Mouse (Mus musculus) CH12.LX (cell line): ENCODE measurements around the gene Zfp383. TPM values are rescaled to one million over a fixed set of nuclear protein-coding genes. Genes with fewer than 3 reads are reported as not detected.

Source experiments
- DNase-seq: peaks from one replicate; pipeline ENCODE4 v3.0.0-alpha.2; 2013; ENCODE audit errors: extremely low read depth
- H3K27ac ChIP-seq: 2 replicates; pipeline ENCODE4 v1.5.1; 2012; ENCODE audit warnings: low read depth, mild to moderate bottlenecking, control low read depth, moderate library complexity; ENCODE audit not compliant: insufficient read depth
- H3K27me3 ChIP-seq: replicated peaks from 2 replicates; pipeline ENCODE3; 2012; ENCODE audit warnings: inconsistent platforms
- H3K36me3 ChIP-seq, 2 experiments: replicated peaks in 1 of 2; 2 replicates each; pipeline versions ENCODE3 to v1.6.1; 2012; ENCODE audit warnings: inconsistent platforms in 1 of 2, low read length in 1 of 2, mild to moderate bottlenecking in 1 of 2, mixed read lengths in 1 of 2, moderate library complexity in 1 of 2; ENCODE audit not compliant: control insufficient read depth in 1 of 2, insufficient read depth in 1 of 2
- H3K4me1 ChIP-seq, 2 experiments: 2 replicates each; pipeline ENCODE4 v1.6.1; 2012; ENCODE audit warnings: inconsistent platforms in 1 of 2, moderate library complexity in 1 of 2; ENCODE audit not compliant: insufficient read depth in 2 of 2, control insufficient read depth in 1 of 2
- H3K4me2 ChIP-seq: 2 replicates; pipeline ENCODE4 v1.6.1; 2012; ENCODE audit warnings: low read depth, mild to moderate bottlenecking, control low read depth; ENCODE audit not compliant: poor library complexity, insufficient read depth, severe bottlenecking
- H3K4me3 ChIP-seq, 3 experiments: fragments of 150-350 bp in 1 of 3; sonication (generic) in 1 of 3; replicated peaks in 1 of 3; 2 replicates each; pipeline versions ENCODE3 to v1.5.1; 2011 to 2012; ENCODE audit warnings: low read depth in 2 of 3, low read length in 2 of 3, mild to moderate bottlenecking in 2 of 3, moderate library complexity in 2 of 3, control low read depth in 1 of 3, improper control_type of control experiment in 1 of 3, inconsistent platforms in 1 of 3, mixed read lengths in 1 of 3; ENCODE audit not compliant: poor library complexity in 1 of 3
- H3K79me2 ChIP-seq: replicated peaks from 2 replicates; pipeline ENCODE4 v1.6.1; 2012; ENCODE audit warnings: mild to moderate bottlenecking, moderate library complexity; ENCODE audit not compliant: control insufficient read depth, poor library complexity, insufficient read depth, severe bottlenecking; ENCODE audit errors: extremely low read depth
- H3K9ac ChIP-seq: 2 replicates; pipeline ENCODE4 v1.6.1; 2012; ENCODE audit warnings: low read depth, mild to moderate bottlenecking, control low read depth, moderate library complexity; ENCODE audit not compliant: insufficient read depth
- H3K9me3 ChIP-seq: replicated peaks from 2 replicates; pipeline ENCODE3; 2012; ENCODE audit warnings: low read length, inconsistent platforms, mixed read lengths
- BHLHE40 ChIP-seq: IDR thresholded peaks from 2 replicates; pipeline ENCODE4 v1.6.1; 2011; ENCODE audit warnings: mild to moderate bottlenecking, low read depth, low read length, improper control_type of control experiment
- CHD1 ChIP-seq: IDR thresholded peaks from 2 replicates; pipeline ENCODE4 v1.6.1; 2012; ENCODE audit warnings: low read depth, low read length, improper control_type of control experiment, inconsistent platforms
- CHD2 ChIP-seq: IDR thresholded peaks from 2 replicates; pipeline ENCODE4 v1.6.1; 2011; ENCODE audit warnings: low read length, improper control_type of control experiment
- CTCF ChIP-seq, 2 experiments: IDR thresholded peaks in 1 of 2; conservative IDR thresholded peaks in 1 of 2; 2 replicates each; pipeline ENCODE4 v1.5.1; 2011 to 2012; ENCODE audit warnings: low read depth in 2 of 2, low read length in 2 of 2, improper control_type of control experiment in 1 of 2, inconsistent platforms in 1 of 2, mild to moderate bottlenecking in 1 of 2, moderate library complexity in 1 of 2
- E2F4 ChIP-seq: IDR thresholded peaks from 2 replicates; pipeline ENCODE4 v1.6.1; 2011; ENCODE audit warnings: low read depth, low read length, improper control_type of control experiment; ENCODE audit not compliant: insufficient replicate concordance
- ELF1 ChIP-seq: IDR thresholded peaks from 2 replicates; pipeline ENCODE4 v1.6.1; 2014; ENCODE audit warnings: low read depth, mild to moderate bottlenecking, inconsistent platforms, low read length, improper control_type of control experiment
- EP300 ChIP-seq: IDR thresholded peaks from 2 replicates; pipeline ENCODE4 v1.6.1; 2011; ENCODE audit warnings: low read length, improper control_type of control experiment
- JUN ChIP-seq: IDR thresholded peaks from 2 replicates; pipeline ENCODE4 v1.6.1; 2011; ENCODE audit warnings: low read depth, mild to moderate bottlenecking, low read length, improper control_type of control experiment, moderate library complexity; ENCODE audit not compliant: insufficient read depth
- KAT2A ChIP-seq: IDR thresholded peaks from 2 replicates; pipeline ENCODE4 v1.6.1; 2012; ENCODE audit warnings: low read length, improper control_type of control experiment, inconsistent platforms; ENCODE audit not compliant: insufficient replicate concordance
- MAZ ChIP-seq: IDR thresholded peaks from 2 replicates; pipeline ENCODE4 v1.6.1; 2012; ENCODE audit warnings: low read depth, mild to moderate bottlenecking, inconsistent platforms, low read length, improper control_type of control experiment, moderate library complexity
- MXI1 ChIP-seq: IDR thresholded peaks from 2 replicates; pipeline ENCODE4 v1.6.1; 2011; ENCODE audit warnings: mild to moderate bottlenecking, low read depth, low read length, improper control_type of control experiment
- NELFE ChIP-seq: IDR thresholded peaks from 2 replicates; pipeline ENCODE4 v1.6.1; 2011; ENCODE audit warnings: low read depth, low read length, improper control_type of control experiment
- NRF1 ChIP-seq: IDR thresholded peaks from 2 replicates; pipeline ENCODE4 v1.6.1; 2014; ENCODE audit warnings: low read depth, mild to moderate bottlenecking, inconsistent platforms, low read length, improper control_type of control experiment, moderate library complexity
- PAX5 ChIP-seq: IDR thresholded peaks from 2 replicates; pipeline ENCODE4 v1.6.1; 2012; ENCODE audit warnings: low read length, inconsistent platforms, mixed read lengths
- RCOR1 ChIP-seq: conservative IDR thresholded peaks from 2 replicates; pipeline ENCODE4 v1.6.1; 2012; ENCODE audit warnings: low read depth, mild to moderate bottlenecking, inconsistent platforms, low read length, improper control_type of control experiment
- SIN3A ChIP-seq: IDR thresholded peaks from 2 replicates; pipeline ENCODE4 v1.6.1; 2012; ENCODE audit warnings: low read length, improper control_type of control experiment, inconsistent platforms
- TCF12 ChIP-seq: IDR thresholded peaks from 2 replicates; pipeline ENCODE4 v1.6.1; 2014; ENCODE audit warnings: low read depth, mild to moderate bottlenecking, inconsistent platforms, low read length, improper control_type of control experiment
- USF1 ChIP-seq: IDR thresholded peaks from 2 replicates; pipeline ENCODE4 v1.6.1; 2014; ENCODE audit warnings: low read depth, mild to moderate bottlenecking, inconsistent platforms, low read length, improper control_type of control experiment
- USF2 ChIP-seq: conservative IDR thresholded peaks from 2 replicates; pipeline ENCODE4 v1.6.1; 2011; ENCODE audit warnings: low read depth, low read length, improper control_type of control experiment
- ZC3H11A ChIP-seq: IDR thresholded peaks from 2 replicates; pipeline ENCODE4 v1.6.1; 2012; ENCODE audit warnings: low read depth, mild to moderate bottlenecking, inconsistent platforms, low read length, improper control_type of control experiment
- ZKSCAN1 ChIP-seq: IDR thresholded peaks from 2 replicates; pipeline ENCODE4 v1.6.1; 2012; ENCODE audit warnings: low read depth, inconsistent platforms, low read length, improper control_type of control experiment, borderline replicate concordance
- ZMIZ1 ChIP-seq: IDR thresholded peaks from 2 replicates; pipeline ENCODE4 v1.6.1; 2012; ENCODE audit warnings: low read depth, mild to moderate bottlenecking, inconsistent platforms, low read length, improper control_type of control experiment
- ZNF384 ChIP-seq: IDR thresholded peaks from 2 replicates; pipeline ENCODE4 v1.6.1; 2012; ENCODE audit warnings: low read depth, low read length, improper control_type of control experiment, inconsistent platforms
- dilution Hi-C: fragments of 300-500 bp; cut with MboI; formaldehyde crosslinking; loops from 2 replicates; pipeline ENCODE4 v1.14.3; 2020; ENCODE audit warnings: low sequenced_read_pairs; ENCODE audit not compliant: extremely low pct_unique_long_range_greater_than_20kb, extremely low pct_ligation_motif_present
- in situ Hi-C: fragments of 300-500 bp; cut with MboI; formaldehyde crosslinking; loops from 3 replicates; pipeline ENCODE4 v1.14.3; 2019; ENCODE audit warnings: low sequenced_read_pairs, low pct_ligation_motif_present, low pct_unique_long_range_greater_than_20kb, mixed read lengths
- polyA plus RNA-seq: library from polyadenylated mRNA; unstranded; fragments of >175 nt; gene quantifications from 2 replicates; pipeline ENCODE4 v1.2.1, GENCODE M21; 2012; ENCODE audit warnings: low read depth; ENCODE audit not compliant: insufficient read length
- total RNA-seq, 2 experiments: library from RNA; depleted of rRNA; stranded (reverse); fragments of 300-350 nt in 1 of 2; fragments of >200 nt in 1 of 2; gene quantifications; 2 replicates each; pipeline ENCODE4 v1.2.3; 2012 to 2014

Zfp383 gene
- total and polyA plus RNA-seq, 3 experiments, result 2.7 to 3.9 (median 3.5) TPM

DNA sequence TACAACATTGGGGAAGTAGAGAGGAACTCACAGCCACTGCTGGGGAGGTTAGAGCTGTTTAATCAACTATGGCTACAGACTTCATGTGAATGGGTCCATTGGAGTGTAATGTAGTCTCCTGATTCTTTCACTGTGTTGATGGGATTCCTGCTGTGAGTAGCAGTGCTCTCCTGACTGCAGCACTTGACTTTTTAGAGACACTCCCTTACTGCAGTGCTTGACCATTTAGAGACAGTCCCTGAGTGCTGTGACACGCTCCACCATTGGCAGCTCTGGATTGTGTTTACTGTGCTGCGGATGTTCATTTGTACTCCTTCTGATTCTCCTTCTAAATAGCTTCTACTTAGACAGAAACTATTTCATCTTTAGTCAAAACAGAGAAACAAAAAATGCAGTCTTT is 34.7 kb downstream of the Zfp383 start:
- in situ Hi-C loops, result no loop called here
- Histone ChIP-seq H3K4me3 (no peak overlapping the region), H3K79me2 (no peaks in the 10 kb centered on the region), H3K27ac (no peak overlapping the region)
- no peak for DNase-seq
- TF ChIP-seq CTCF (conservative IDR thresholded peaks at IDR 0.05 in 1 of 2, IDR thresholded peaks at IDR 0.05 in 1 of 2; ENCODE audit: low read depth in 2 of 2, low read length in 2 of 2) (no peak), EP300 (no peak), ZMIZ1 (no peak), NRF1 (no peak), PAX5 (no peak), SIN3A (no peak), BHLHE40 (no peak), RCOR1 (no peak), ZC3H11A (no peak), MAZ (no peak), TCF12 (no peak), E2F4 (no peak), KAT2A (no peak), ZKSCAN1 (no peak), CHD2 (no peak)
- TF ChIP-seq, all 38 proteins: peak for 0
- no peaks in the 10 kb centered on the region for H3K27me3 ChIP-seq
- peaks cover 20 to 52% of the 10 kb centered on the region in 2 experiments for H3K36me3 ChIP-seq
- peaks cover 4% of the 10 kb centered on the region for H3K9me3 ChIP-seq
- no peak overlapping the region for H3K4me2 ChIP-seq
- no peak overlapping the region for H3K9ac ChIP-seq
- peaks cover 15 to 25% of the 10 kb centered on the region in 2 experiments for H3K4me1 ChIP-seq
- dilution Hi-C loops, result no loop called here

DNA sequence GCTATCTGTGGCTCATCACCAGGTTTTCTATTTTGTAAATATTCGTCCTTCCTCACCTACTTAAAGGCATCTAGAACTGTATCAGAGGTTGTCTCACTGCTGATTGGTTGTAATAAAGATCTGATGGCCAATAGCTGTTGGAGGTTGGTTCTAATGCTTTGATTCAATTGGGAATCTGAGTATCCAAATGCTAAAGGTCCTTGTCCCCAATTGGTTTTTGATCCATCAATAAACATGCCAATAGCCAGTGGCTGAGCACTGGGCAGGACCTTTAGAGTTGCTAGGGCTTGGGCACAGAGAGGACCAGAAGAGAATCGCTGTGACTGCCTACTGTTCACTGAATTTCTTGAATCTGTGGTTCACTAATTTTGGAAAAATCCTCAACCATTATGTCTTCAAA is 35.7 kb downstream of the Zfp383 start:
- peaks cover 22 to 55% of the 10 kb centered on the region in 2 experiments for H3K36me3 ChIP-seq
- H3K9ac ChIP-seq, result no peak overlapping the region
- H3K9me3 ChIP-seq, result peaks cover 4% of the 10 kb centered on the region
- H3K79me2 ChIP-seq, result no peaks in the 10 kb centered on the region
- DNase-seq, result no peak
- no peak overlapping the region for H3K27ac ChIP-seq
- no peaks in the 10 kb centered on the region for H3K27me3 ChIP-seq
- no peak overlapping the region for H3K4me3 ChIP-seq
- TF ChIP-seq USF1 (no peak), TCF12 (no peak)
- dilution Hi-C loops (no loop called here), in situ Hi-C loops (no loop called here)
- no peak overlapping the region for H3K4me2 ChIP-seq
- H3K4me1 ChIP-seq, result peaks cover 11 to 16% of the 10 kb centered on the region in 2 experiments

DNA sequence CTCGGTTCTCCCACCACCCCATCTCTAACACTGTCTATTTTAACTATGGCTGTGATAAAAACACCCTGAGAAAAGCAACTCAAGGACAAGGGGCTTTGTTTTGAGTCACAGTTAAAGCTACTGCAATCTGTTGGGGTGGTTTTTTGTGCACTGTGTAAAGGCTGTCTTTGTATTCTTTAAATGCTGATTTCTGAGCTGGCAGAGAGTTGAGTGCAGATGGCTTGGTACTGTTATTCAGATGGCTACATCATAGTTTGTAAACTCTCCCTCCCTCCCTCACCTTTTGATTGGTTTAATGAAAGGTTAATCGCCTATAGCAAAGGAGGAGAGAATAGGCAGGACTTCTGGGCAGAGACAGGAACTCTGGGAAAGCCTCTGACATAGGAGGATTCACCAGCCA is 36.2 kb downstream of the Zfp383 start:
- H3K9me3 ChIP-seq, result peaks cover 4% of the 10 kb centered on the region
- no peaks in the 10 kb centered on the region for H3K79me2 ChIP-seq
- H3K4me1 ChIP-seq, result peaks cover 11 to 12% of the 10 kb centered on the region in 2 experiments
- H3K36me3 ChIP-seq, result peaks cover 22 to 60% of the 10 kb centered on the region in 2 experiments
- dilution Hi-C loops (no loop called here), in situ Hi-C loops (no loop called here)
- no peak overlapping the region for H3K4me2 ChIP-seq
- no peak overlapping the region for H3K9ac ChIP-seq
- DNase-seq, result no peak
- H3K27ac ChIP-seq, result no peak overlapping the region
- no peak for TF ChIP-seq MXI1
- TF ChIP-seq CHD1, result no peak
- TF ChIP-seq BHLHE40, result no peak
- TF ChIP-seq PAX5, result no peak
- no peak for TF ChIP-seq ZKSCAN1
- no peak for TF ChIP-seq NELFE
- no peak for TF ChIP-seq CTCF (conservative IDR thresholded peaks at IDR 0.05 in 1 of 2, IDR thresholded peaks at IDR 0.05 in 1 of 2; ENCODE audit: low read depth in 2 of 2, low read length in 2 of 2)
- no peak for TF ChIP-seq JUN
- TF ChIP-seq TCF12, result no peak
- no peak for TF ChIP-seq SIN3A
- TF ChIP-seq ZNF384, result no peak
- TF ChIP-seq CHD2, result no peak
- TF ChIP-seq ELF1, result no peak
- no peak for TF ChIP-seq USF2
- no peak overlapping the region for H3K4me3 ChIP-seq
- no peaks in the 10 kb centered on the region for H3K27me3 ChIP-seq
